Mouse (Mus musculus): ENCODE data around the gene Slc26a1. TPM values are rescaled to one million over a fixed set of nuclear protein-coding genes. Genes with fewer than 3 reads are reported as not detected.
A peak's percentile ranks its signal among the peaks of the same experiment; 100 is the strongest.
"Not testable (repeated sequence)": the region's sequence is repeated elsewhere in the genome, so short reads cannot be mapped to it uniquely, and the experiment has no call there.

Slc26a1 gene
- total RNA-seq, 2 experiments from 2014 or later = not detected

DNA sequence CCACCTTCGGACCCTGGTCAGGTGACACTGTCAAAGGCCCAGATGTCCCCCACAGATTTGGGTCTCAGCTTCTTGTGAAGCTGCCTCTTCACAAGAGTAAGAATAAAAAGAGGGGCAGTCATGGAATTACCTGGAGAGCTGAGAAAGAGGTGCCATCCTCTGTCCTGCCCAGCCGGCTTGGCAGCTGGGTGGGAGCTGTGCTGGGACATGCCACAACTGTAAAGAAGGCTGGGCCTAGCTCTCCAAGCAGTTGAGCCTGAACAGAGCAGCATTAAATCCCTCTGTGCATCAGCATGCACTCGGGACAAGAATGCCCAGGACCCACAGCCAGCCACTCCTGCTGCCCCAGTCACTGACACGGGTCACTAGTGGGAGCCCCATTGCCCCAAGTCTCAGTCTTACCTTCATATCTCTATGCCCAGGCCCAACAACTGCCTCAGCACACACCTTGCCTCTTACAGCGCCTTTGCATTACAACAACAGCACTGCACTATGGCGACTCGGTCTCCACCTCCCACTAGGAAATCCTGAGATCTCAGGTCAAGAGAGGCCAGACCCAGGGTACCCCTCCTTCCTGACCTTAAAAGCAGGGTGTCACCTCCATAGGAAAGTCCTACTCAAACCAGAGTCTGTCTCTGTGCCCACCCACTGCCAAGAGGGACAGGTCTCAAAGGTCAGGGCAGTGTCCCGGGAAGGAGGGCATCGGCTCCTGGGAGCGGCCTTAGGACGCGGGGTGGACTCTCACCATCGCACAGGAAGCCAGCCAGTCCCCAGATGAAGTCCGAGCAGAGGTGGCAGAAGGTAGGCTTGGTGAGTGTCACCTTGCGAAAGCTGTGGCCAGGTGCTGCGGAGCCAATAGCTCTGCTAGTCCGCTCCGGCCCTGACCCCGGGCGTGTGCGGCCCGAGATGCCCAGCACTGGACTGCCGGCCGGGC, 15.4 kb downstream of the Slc26a1 start, which contains the start of gene Idua:
Idua (plus strand) TSS at position 634 of the 934 bp plus-strand sequence.
- DNase-seq = no peak
- intact Hi-C loops (cut with DNase I) = no loop called here

DNA sequence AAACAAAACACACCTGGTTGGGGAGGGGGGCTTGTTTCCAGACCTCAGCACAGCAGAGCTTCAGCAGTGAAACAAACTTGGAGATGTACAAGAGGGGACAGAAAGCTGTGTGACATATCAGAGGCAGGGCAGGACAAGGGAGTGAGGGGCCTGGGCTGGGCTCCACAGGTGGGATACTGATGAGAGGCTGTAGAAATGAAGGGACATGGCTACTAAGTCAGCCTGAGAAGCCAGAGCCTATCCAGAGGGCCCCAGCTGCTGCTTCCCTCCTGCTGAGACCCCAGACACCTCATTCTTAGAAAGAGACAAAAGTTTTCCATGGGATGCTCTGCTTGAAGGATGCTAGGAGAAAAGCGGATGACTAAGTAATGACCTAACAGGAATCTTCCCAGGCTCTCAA, 16.8 kb downstream of the Slc26a1 start:
- intact Hi-C loops (cut with DNase I) = no loop called here
- no peak for DNase-seq

- intact Hi-C loops (cut with DNase I) = no loop called here
These were observed 18.0 kb downstream of the Slc26a1 start for GRCm38 (mm10) chr5:108657406-108657805.

GRCm38 (mm10) chr5:108655891-108656650, 19.3 kb downstream of the Slc26a1 start:
- no peak for DNase-seq

More at GRCm38 (mm10) chr5:108657406-108657805, 18.0 kb downstream of the Slc26a1 start:
- no peak for DNase-seq

GRCm38 (mm10) chr5:108655381-108655780, 20.0 kb downstream of the Slc26a1 start:
- no peak for DNase-seq
- intact Hi-C loops (cut with DNase I) = no loop called here

More at GRCm38 (mm10) chr5:108655891-108656650, 19.3 kb downstream of the Slc26a1 start:
- intact Hi-C loops (cut with DNase I) = no loop called here

DNA sequence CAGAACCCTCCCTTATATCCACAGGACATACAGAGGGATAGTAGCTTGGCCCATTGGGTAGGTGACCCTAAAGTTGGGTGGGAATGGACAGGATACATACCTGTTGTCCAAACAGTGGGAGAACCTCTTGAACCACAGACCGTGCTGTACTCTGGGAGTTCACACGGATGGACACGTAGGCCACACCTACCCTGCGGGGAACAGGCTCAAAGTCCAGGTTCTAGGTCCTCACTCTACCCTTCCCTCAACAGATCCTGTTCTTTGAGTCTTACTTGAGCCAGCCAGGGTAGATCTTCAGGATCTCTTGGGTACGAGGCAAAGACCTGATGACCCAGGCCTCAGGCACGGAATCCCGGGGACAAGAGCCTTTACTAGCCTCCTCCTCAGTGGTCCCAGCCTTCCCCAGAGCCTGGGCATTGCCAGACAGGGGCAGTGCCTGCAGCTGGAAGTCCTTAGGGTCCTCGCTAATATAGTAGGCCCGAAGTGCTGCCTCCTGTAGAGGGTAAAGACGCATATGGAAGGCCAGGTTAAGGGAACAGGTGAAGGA, 20.9 kb downstream of the Slc26a1 start:
- intact Hi-C loops (cut with DNase I) = loop anchor here (5.0 kb wide), 1 partner anchor 227 kb away; no protein-coding TSS in a partner anchor
- DNase-seq = no peak

DNA sequence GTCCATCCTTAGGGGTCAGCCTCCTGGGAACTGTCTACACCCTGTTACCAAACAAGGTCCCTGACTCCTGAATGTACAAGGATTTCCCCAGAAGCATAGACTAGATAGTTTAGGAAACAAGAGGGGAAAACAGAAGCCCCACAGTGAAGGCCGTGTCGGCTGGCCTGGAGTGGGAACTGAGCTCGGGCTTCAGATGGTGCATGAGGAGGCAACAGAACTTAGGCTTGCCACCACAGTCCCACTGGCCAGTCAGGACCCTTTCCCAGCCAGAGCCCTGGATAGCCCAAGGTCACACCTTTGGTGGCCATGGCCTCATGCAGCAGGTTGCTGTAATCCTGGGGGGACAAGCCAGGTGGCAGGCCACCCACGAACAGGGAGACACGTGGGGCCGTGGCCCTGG, 22.0 kb downstream of the Slc26a1 start:
- intact Hi-C loops (cut with DNase I) = loop anchor here (5.0 kb wide), 1 partner anchor 226 kb away; no protein-coding TSS in a partner anchor
- no peak for DNase-seq

GRCm38 (mm10) chr5:108651823-108652222, 23.5 kb downstream of the Slc26a1 start:
- DNase-seq = peak in 1 of 2 experiments; percentile 49
- intact Hi-C loops (cut with DNase I) = loop anchor here (5.0 kb wide), 1 partner anchor 225 kb away; no protein-coding TSS in a partner anchor

- intact Hi-C loops (cut with DNase I) = loop anchor here (5.0 kb wide), 1 partner anchor 224 kb away; no protein-coding TSS in a partner anchor
- DNase-seq = no peak
These were observed 24.1 kb downstream of the Slc26a1 start for GRCm38 (mm10) chr5:108651136-108651720.

DNA sequence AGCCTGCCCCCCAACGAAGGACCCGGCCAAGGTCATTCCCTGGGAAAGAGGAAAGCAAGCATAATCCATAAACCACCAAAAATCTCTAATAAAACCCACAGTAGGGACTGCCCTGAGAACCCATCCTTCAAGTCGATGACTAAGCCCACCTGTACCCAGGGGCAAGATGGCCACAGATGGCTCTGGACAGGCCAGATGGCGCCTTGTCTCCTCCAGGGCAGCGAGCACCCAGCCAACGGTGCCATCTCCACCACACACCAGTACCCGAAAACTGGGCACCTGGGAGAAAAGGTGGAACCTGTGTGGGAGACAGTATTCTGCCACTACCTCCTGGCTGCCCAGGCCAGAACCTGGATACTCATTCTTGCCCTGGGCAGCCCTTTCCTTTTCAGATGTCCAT, 25.0 kb downstream of the Slc26a1 start:
- DNase-seq = no peak
- intact Hi-C loops (cut with DNase I) = loop anchor here (5.0 kb wide), 1 partner anchor 223 kb away; no protein-coding TSS in a partner anchor

DNA sequence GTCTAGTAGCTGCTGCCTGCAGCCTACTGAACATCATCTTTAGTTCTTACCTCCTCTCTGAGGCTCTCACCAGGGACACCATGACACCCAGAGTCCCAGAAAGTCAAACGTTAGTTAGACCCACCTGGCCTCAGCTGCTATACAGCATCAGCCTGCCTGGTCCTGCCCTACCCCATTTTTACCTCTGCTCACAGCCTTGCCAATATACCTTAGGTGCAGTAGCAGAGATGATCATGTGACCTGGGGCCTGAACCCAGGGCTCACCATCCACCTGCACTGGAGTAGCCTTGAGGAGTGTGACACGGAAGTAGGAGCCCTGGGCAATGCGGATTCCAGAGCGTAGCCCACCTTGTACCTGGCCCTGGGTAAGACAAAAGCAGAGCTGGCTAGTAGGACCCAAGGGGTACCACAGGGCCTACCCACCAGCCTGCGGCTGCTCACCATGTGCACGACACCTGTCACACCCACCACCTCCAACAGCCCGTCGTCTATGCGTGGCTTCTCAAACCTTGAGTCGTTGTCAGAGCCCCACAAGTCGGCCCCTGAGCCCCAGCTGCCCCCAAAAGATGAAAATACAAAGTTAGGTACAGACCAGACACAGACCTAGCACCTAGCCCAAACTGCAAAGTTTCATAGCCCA, 26.3 kb downstream of the Slc26a1 start:
- intact Hi-C loops (cut with DNase I) = no loop called here
- no peak for DNase-seq

GRCm38 (mm10) chr5:108647820-108648465, 27.4 kb downstream of the Slc26a1 start:
- no peak for DNase-seq
- intact Hi-C loops (cut with DNase I) = no loop called here

DNA sequence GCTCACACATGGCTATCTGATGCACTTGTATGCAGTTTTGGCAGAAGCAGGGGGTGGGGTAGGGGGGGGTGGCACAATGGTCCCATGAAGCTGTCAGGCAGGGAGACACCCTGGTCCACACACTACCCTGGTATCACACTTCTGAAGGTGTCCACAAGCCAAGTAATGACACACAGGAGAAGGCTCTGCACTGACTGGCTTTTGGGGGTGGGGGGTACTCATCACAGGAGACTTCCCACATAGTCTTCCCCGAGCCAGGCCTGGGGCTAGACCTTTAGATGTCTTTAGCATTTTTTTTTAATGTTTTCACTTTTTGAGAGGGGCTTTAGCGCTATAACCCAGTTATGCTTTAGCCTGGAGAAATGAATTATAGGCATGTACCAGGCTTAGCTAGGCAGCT, 28.1 kb downstream of the Slc26a1 start:
- intact Hi-C loops (cut with DNase I) = no loop called here
- no peak for DNase-seq

- intact Hi-C loops (cut with DNase I) = no loop called here
- DNase-seq = no peak
These were observed 29.1 kb downstream of the Slc26a1 start for GRCm38 (mm10) chr5:108646343-108646660.

GRCm38 (mm10) chr5:108645651-108646342, 29.6 kb downstream of the Slc26a1 start:
- intact Hi-C loops (cut with DNase I) = no loop called here
- DNase-seq = no peak

DNA sequence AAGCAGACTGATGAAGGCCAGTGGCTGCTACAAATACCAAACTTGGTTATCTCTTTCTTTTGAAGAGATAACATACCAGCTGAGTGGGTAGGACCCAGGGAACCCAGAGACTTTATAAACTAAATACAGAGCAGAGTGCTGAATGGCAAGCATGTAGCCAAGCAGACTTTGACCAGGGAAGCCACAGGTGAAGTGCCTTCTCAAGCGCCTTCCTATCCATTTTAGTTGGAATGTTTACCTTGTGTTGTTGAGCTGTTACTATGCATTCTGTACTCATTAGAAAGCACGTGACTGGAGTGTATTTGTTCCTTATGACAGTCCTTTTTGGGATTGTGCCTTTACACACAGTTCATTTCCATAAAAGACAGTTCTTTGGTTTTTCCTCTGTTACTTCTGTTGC, 31.7 kb downstream of the Slc26a1 start:
- no peak for DNase-seq
- intact Hi-C loops (cut with DNase I) = no loop called here

DNA sequence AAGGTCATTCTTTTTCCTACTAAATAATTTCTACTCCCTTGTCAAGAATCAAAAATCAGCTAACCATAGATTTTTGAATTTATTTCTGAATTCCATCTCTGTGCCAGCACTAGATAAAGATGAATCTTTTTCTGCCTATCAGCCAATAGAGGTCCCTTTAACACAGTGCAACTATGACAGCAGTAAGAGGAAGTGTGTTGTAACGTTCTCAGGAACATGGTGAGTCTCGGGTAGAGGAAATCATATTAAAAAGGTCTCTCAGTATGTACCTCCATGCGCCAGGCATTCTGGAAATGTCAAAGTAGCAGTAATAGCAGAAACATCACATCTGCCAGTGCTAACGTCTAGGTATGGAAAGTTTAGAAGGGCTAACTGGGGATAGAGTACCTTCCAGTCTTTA, 39.2 kb downstream of the Slc26a1 start:
- intact Hi-C loops (cut with DNase I) = no loop called here
- no peak for DNase-seq

- DNase-seq; intact Hi-C loops (cut with DNase I): not testable (repeated sequence)
These were observed 41.3 kb downstream of the Slc26a1 start for GRCm38 (mm10) chr5:108634088-108634487.

DNA sequence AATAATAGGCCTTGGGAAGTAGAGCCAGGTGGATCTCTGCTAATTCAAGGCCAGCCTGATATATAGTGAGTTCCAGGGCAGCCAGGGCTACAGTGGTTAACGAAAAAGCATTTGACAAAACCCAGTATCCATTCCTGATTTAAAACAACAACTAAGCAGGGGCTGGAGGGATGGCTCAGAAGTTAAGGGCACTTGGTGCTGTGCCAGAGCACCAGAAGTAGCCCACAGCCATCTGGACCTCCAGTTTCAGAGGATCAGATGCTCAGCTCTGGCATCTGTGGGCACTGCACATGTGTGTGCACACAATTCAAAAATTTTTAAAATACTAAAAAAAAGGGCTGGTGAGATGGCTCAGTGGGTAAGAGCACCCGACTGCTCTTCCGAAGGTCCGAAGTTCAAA, 41.7 kb downstream of the Slc26a1 start:
- intact Hi-C loops (cut with DNase I) = no loop called here
- no peak for DNase-seq
